26 mouse cellular contexts compared by ENCODE assay signal in genomic region chr15:30371151-30371550, GRCm38 (mm10).
DNase-seq lines count a peak whose midpoint lies in the region; ATAC-seq lines count a peak whose summit lies in the region.
"Had no signal": no experiment of that assay in that cellular context is flagged by ENCODE, and none has a peak within 500 bp of the region (broad histone marks: within the 10 kb centered on the region; RNA-seq: fewer than 3 reads in every experiment).

No protein-coding gene starts in this region.

- peaks cover 10% of the 10 kb centered on the region; the same call in 1 of the 2 replicates for H3K4me1 ChIP-seq in forebrain, embryonic 14.5 days (ENCODE audit: control insufficient read depth, insufficient read depth, low read length)
- peaks cover 17% of the 10 kb centered on the region for H3K4me1 ChIP-seq in forebrain, embryonic 12.5 days
- no peaks in the 10 kb centered on the region for H3K4me1 ChIP-seq in lung, embryonic 15.5 days
- H3K4me1 ChIP-seq in midbrain, embryonic 13.5 days (replicated peaks) = peaks cover 17% of the 10 kb centered on the region
- peaks cover 21% of the 10 kb centered on the region; the same call in 1 of the 2 replicates for H3K4me1 ChIP-seq in midbrain, embryonic 10.5 days
- H3K4me1 ChIP-seq: embryonic facial prominence, embryonic 12.5 days; embryonic facial prominence, embryonic 15.5 days; heart, embryonic 12.5 days; heart, embryonic 15.5 days; hindbrain, embryonic 10.5 days had no signal

- H3K27me3 ChIP-seq in forebrain, embryonic 14.5 days (replicated peaks; ENCODE audit: control insufficient read depth, insufficient read depth, low read length) = no peaks in the 10 kb centered on the region
- H3K27me3 ChIP-seq in forebrain, embryonic 12.5 days = no peaks in the 10 kb centered on the region
- H3K27me3 ChIP-seq in lung, embryonic 15.5 days = no peaks in the 10 kb centered on the region
- no peaks in the 10 kb centered on the region for H3K27me3 ChIP-seq in midbrain, embryonic 13.5 days
- no peaks in the 10 kb centered on the region for H3K27me3 ChIP-seq in midbrain, embryonic 10.5 days (ENCODE audit: low read depth, poor library complexity, severe bottlenecking)
- H3K27me3 ChIP-seq: embryonic facial prominence, embryonic 12.5 days; embryonic facial prominence, embryonic 15.5 days; forebrain, embryonic 13.5 days; heart, embryonic 12.5 days; heart, embryonic 15.5 days; hindbrain, embryonic 13.5 days had no signal

- H3K4me2 ChIP-seq in forebrain, embryonic 14.5 days (ENCODE audit: low read length) = no peak overlapping the region
- no peak overlapping the region for H3K4me2 ChIP-seq in forebrain, embryonic 12.5 days
- H3K4me2 ChIP-seq in lung, embryonic 15.5 days = no peak overlapping the region
- H3K4me2 ChIP-seq in midbrain, embryonic 13.5 days (replicated peaks) = no peak overlapping the region
- H3K4me2 ChIP-seq: embryonic facial prominence, embryonic 12.5 days; embryonic facial prominence, embryonic 15.5 days; forebrain, embryonic 13.5 days; heart, embryonic 12.5 days; heart, embryonic 15.5 days; hindbrain, embryonic 13.5 days had no signal

- H3K36me3 ChIP-seq in forebrain, embryonic 14.5 days (ENCODE audit: control insufficient read depth, insufficient read depth, low read length) = no peaks in the 10 kb centered on the region
- no peaks in the 10 kb centered on the region for H3K36me3 ChIP-seq in forebrain, embryonic 12.5 days (replicated peaks)
- no peaks in the 10 kb centered on the region for H3K36me3 ChIP-seq in lung, embryonic 15.5 days
- no peaks in the 10 kb centered on the region for H3K36me3 ChIP-seq in midbrain, embryonic 13.5 days
- no peaks in the 10 kb centered on the region for H3K36me3 ChIP-seq in midbrain, embryonic 10.5 days
- H3K36me3 ChIP-seq: embryonic facial prominence, embryonic 12.5 days; embryonic facial prominence, embryonic 15.5 days; heart, embryonic 12.5 days; heart, embryonic 15.5 days; hindbrain, embryonic 10.5 days; hindbrain, embryonic 13.5 days had no signal

- no peak overlapping the region for H3K4me3 ChIP-seq in forebrain, embryonic 14.5 days (ENCODE audit: low read depth, low read length)
- no peak overlapping the region for H3K4me3 ChIP-seq in forebrain, embryonic 12.5 days (replicated peaks)
- no peak overlapping the region for H3K4me3 ChIP-seq in lung, embryonic 15.5 days
- H3K4me3 ChIP-seq in midbrain, embryonic 13.5 days (replicated peaks) = no peak overlapping the region
- H3K4me3 ChIP-seq in midbrain, embryonic 10.5 days = no peak overlapping the region
- H3K4me3 ChIP-seq: embryonic facial prominence, embryonic 12.5 days; embryonic facial prominence, embryonic 15.5 days; forebrain, embryonic 13.5 days; heart, embryonic 12.5 days; heart, embryonic 15.5 days; hindbrain, embryonic 10.5 days; hindbrain, embryonic 13.5 days had no signal

- no peak overlapping the region for H3K9ac ChIP-seq in forebrain, embryonic 14.5 days (ENCODE audit: low read length)
- no peak overlapping the region for H3K9ac ChIP-seq in forebrain, embryonic 12.5 days
- no peak overlapping the region for H3K9ac ChIP-seq in lung, embryonic 15.5 days
- H3K9ac ChIP-seq in midbrain, embryonic 13.5 days (replicated peaks) = no peak overlapping the region
- H3K9ac ChIP-seq: embryonic facial prominence, embryonic 12.5 days; embryonic facial prominence, embryonic 15.5 days; forebrain, embryonic 13.5 days; heart, embryonic 12.5 days; heart, embryonic 15.5 days; hindbrain, embryonic 13.5 days had no signal

- no peaks in the 10 kb centered on the region for H3K9me3 ChIP-seq in forebrain, embryonic 14.5 days (replicated peaks; ENCODE audit: control insufficient read depth, low read length)
- H3K9me3 ChIP-seq in forebrain, embryonic 12.5 days = no peaks in the 10 kb centered on the region
- no peaks in the 10 kb centered on the region for H3K9me3 ChIP-seq in lung, embryonic 15.5 days
- H3K9me3 ChIP-seq in midbrain, embryonic 13.5 days = no peaks in the 10 kb centered on the region
- H3K9me3 ChIP-seq in midbrain, embryonic 10.5 days (replicated peaks) = no peaks in the 10 kb centered on the region
- H3K9me3 ChIP-seq: embryonic facial prominence, embryonic 12.5 days; embryonic facial prominence, embryonic 15.5 days; forebrain, embryonic 13.5 days; heart, embryonic 12.5 days; heart, embryonic 15.5 days; hindbrain, embryonic 10.5 days; hindbrain, embryonic 13.5 days had no signal

- H3K27ac ChIP-seq in forebrain, embryonic 14.5 days (ENCODE audit: low read depth, low read length) = no peak overlapping the region
- H3K27ac ChIP-seq in forebrain, embryonic 12.5 days = no peak overlapping the region
- H3K27ac ChIP-seq in lung, embryonic 15.5 days = peak overlapping the region; percentile 31; the same call in 1 of the 2 replicates
- 0 out of 2 replicates have a peak overlapping the region, but pooled peaks have one; percentile 19 for H3K27ac ChIP-seq in midbrain, embryonic 13.5 days
- no peak overlapping the region for H3K27ac ChIP-seq in midbrain, embryonic 10.5 days (replicated peaks)
- H3K27ac ChIP-seq: embryonic facial prominence, embryonic 12.5 days; embryonic facial prominence, embryonic 15.5 days; forebrain, embryonic 13.5 days; heart, embryonic 15.5 days; hindbrain, embryonic 10.5 days; hindbrain, embryonic 13.5 days had no signal

- no peak for ATAC-seq in forebrain, embryonic 14.5 days
- ATAC-seq in forebrain, embryonic 12.5 days (ENCODE audit: low FRiP score) = no peak
- ATAC-seq in lung, embryonic 15.5 days (ENCODE audit: borderline replicate concordance, extremely low read depth, low FRiP score, low TSS enrichment) = no peak
- ATAC-seq in midbrain, embryonic 13.5 days = no peak
- ATAC-seq: activated CD4-positive, CD25-positive, alpha-beta regulatory T cell, adult 4 months; forebrain, embryonic 13.5 days; hindbrain, embryonic 16.5 days had no signal

- WGBS in forebrain, embryonic 14.5 days = 77% methylated on average over 2 of the region's 2 CpGs
- WGBS in forebrain, embryonic 12.5 days = 83% methylated on average over 2 of the region's 2 CpGs
- WGBS in lung, embryonic 15.5 days = 56% methylated on average over 2 of the region's 2 CpGs
- WGBS in midbrain, embryonic 13.5 days = 70% methylated on average over 2 of the region's 2 CpGs
- WGBS in midbrain, embryonic 10.5 days = 91% methylated on average over 2 of the region's 2 CpGs

- peak; percentile 32 for DNase-seq in forebrain, embryonic 14.5 days (ENCODE audit: low spot score)
- no peak for DNase-seq in lung, postnatal 14 days
- no peak for DNase-seq in midbrain, embryonic 10.5 days (ENCODE audit: low spot score)
- no peak for DNase-seq in cerebellum, postnatal 36 days
- DNase-seq in urinary bladder, postnatal 36 days (ENCODE audit: low spot score in 2 of 2) = no peak
- DNase-seq: adrenal gland, adult 8-10 months; adrenal gland, postnatal 25 days; cerebellum, adult 18-20 months; cerebellum, adult 9-10 months; cerebellum, postnatal 14 days; gastrocnemius, postnatal 25 days; heart, adult 18-20 months; heart, postnatal 10 days; heart, postnatal 36 days had no signal

Comparison
In these comparisons a context has a peak if more than half of its experiments do, and no peak if none do; other contexts are left out.
1. H3K27ac ChIP-seq: peak in lung, embryonic 15.5 days (single experiment) and midbrain, embryonic 13.5 days (single experiment); none in forebrain, embryonic 14.5 days (single experiment), forebrain, embryonic 12.5 days (single experiment) and midbrain, embryonic 10.5 days (single experiment).